Mouse (Mus musculus): ENCODE measurements at regions not wholly inside any gene's neighbourhood (a gene's known extent, or its start where the extent isn't known, plus 50 kb on each side); places are given as distances from the start of the nearest gene placed in this dataset.

- DNase-seq: no peak
Observed at GRCm38 (mm10) chr1:111699030-111699732, 165.5 kb downstream of the Dsel start.

GRCm38 (mm10) chr1:111660950-111661349 is 203.8 kb downstream of the Dsel start:
- DNase-seq: no peak

- DNase-seq: peak; percentile 21
Observed at GRCm38 (mm10) chr1:111660099-111660670, 204.5 kb downstream of the Dsel start.

DNA sequence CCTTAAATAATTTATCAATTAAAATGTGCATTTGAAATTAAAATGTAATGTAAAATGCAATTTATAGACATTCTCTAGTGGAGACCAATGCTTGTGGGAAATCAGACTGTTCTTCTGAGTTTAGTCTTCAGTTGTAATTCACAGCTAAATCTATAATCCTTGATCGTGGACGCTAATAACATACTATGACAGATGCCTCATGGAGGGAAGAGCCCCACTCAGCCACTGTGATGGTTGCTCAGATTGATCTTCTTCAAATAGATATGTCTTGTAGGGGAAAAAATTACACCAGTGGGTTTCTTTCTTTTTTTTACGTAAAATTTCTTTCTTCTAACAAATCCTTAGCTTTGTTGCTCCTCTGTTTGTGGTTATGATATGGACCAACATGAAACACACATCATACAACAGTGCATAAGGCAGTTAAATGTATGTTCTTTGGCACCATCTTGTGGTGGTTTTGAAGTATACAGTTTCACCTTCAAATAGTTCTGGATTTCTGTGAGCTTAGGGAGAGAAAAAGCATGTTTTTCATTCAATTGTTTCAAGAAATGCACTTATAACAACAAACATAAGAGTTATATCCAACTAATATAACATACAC is 230.8 kb downstream of the Dsel start:
- no peak for DNase-seq

Measured in lung, postnatal 10 days (tissue).